Mouse (Mus musculus) cortical plate, adult 2 months (tissue): ENCODE measurements around the gene Vrk3. TPM values are rescaled to one million over a fixed set of nuclear protein-coding genes. Genes with fewer than 3 reads are reported as not detected.
"Not testable (repeated sequence)": the region's sequence is repeated elsewhere in the genome, so short reads cannot be mapped to it uniquely, and the experiment has no call there.

Source experiments
- H3K27ac ChIP-seq: fragments of 200-500 bp; 2 replicates; pipeline ENCODE4 v1.5.1; 2012; ENCODE audit warnings: low read length, control low read depth, inconsistent platforms; ENCODE audit not compliant: insufficient read depth
- H3K4me1 ChIP-seq: fragments of 200-500 bp; 2 replicates; pipeline ENCODE4 v1.6.1; 2011; ENCODE audit warnings: low read length; ENCODE audit not compliant: control insufficient read depth, insufficient read depth
- H3K4me3 ChIP-seq: fragments of 200-500 bp; 2 replicates; pipeline ENCODE4 v1.5.1; 2011; ENCODE audit warnings: mild to moderate bottlenecking, low read length, control low read depth; ENCODE audit not compliant: insufficient read depth
- CTCF ChIP-seq: fragments of 200-500 bp; IDR thresholded peaks from 2 replicates; pipeline ENCODE4 v1.5.1; 2011; ENCODE audit warnings: mild to moderate bottlenecking, control low read depth, low read length; ENCODE audit not compliant: insufficient read depth; ENCODE audit errors: extremely low read depth
- POLR2A ChIP-seq: fragments of 200-500 bp; IDR thresholded peaks from 2 replicates; pipeline ENCODE4 v1.6.1; 2011; ENCODE audit warnings: mild to moderate bottlenecking, low read length, control low read depth; ENCODE audit not compliant: insufficient read depth; ENCODE audit errors: extremely low read depth
- polyA plus RNA-seq: library from polyadenylated mRNA; depleted of rRNA; stranded (reverse); fragments of >200 nt; gene quantifications from 2 replicates; pipeline ENCODE4 v1.2.3, GENCODE M21; 2012; rRNA removed

Gene Vrk3
- polyA plus RNA-seq = 32.6 and 35.7 TPM in 2 replicates

DNA sequence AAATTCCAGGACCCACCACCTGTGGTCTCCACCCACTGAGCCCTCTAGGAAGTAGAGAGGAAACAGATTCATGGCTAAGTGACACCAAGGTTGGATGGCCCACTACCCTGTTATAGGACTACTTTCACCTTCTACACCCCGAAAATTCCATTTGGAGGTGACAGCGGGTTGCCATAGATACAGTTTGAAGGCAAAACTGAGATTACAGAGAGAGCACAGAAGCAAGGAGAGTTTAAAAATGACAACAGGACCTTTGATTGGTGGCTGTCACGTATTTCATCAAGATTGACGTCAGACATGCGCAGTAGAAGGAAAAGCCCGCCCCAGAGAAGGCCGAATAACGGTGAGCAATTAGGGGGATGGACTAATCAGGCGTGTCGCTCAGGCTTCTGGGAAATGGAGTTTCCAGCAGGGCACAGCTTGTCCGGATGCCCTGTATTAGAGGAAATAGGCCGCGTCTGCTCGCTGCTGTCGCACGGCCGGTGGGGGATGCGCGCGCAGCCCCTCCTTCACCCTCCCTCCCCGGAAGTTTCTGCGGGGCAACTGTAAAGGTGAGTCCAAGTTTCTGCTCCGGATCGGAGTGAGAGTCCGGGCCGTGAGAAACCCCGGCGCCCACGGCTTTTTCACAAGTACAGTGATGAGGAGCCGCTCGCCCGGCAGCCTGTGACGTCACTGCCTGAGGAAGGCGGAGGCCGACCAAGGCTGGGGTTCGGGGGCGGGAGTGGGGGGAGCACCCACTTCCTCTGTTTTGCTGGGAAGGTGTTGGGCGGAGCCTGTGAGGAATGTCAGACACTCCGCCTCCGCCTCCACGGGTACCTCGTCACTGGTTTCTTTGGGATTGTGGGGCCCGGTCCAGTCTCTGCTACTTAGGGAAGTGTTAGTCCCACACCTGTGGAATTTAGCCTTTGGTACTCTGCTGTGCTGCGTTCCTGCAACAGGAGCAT lies at the start of gene Vrk3:
Gene Vrk3 (plus strand): TSS at position 313 of the 944 bp plus-strand sequence.
- Histone ChIP-seq H3K4me3 (peak within 1 kb of the TSS; percentile 64), H3K4me1 (no peaks in the 10 kb centered on the region; the same call in 1 of the 2 replicates)
- TF ChIP-seq CTCF = no peak
- TF ChIP-seq POLR2A = peak; percentile 49; the same call in 1 of the 2 replicates

DNA sequence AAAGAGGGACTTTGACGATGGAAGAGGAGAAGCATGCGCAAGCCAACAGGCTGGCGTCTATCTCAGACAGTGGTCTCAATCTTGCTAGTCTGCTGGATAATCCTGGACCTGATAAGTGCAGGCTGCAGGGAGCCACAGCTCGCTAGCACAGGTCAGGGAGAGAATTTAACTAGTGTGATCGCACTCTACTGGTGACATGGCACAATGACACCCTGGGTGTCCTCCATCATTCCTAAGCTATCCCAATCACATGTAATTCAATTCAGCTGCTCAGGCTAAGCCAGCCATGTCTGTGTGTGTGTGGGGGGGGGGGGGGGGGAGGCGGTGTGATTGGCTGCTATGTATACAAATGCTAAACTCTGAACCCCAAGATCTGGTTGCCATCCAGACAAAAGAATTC lies 46.3 kb upstream of the Vrk3 start:
- H3K27ac ChIP-seq = no peak overlapping the region
- TF ChIP-seq CTCF (peak; percentile 69), POLR2A (no peak)
- no peak overlapping the region for H3K4me3 ChIP-seq
- H3K4me1 ChIP-seq = no peaks in the 10 kb centered on the region

More for the DNA sequence above, at the start of gene Vrk3:
- H3K27ac ChIP-seq = peak within 1 kb of the TSS; percentile 76

DNA sequence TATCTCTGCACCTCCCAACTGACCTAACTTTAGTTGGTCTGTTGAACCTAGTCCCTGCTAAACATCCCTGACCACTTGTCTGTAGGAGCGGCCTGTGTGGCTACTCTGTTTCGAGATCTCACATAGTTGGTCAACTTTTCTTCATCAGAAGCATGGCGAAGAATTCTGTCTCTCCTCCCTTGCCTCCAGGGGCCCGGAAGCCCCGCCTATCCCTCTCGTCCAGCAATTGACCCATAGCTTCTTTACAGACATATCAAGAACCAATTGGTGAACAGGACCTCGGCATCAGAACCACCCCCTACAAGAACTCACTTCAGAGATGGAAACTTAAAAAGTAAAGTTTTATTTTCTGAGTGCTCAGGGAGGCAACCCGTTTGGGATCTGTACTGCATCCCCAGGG lies 45.2 kb upstream of the Vrk3 start:
- Histone ChIP-seq H3K4me3 (no peak overlapping the region), H3K27ac (no peak overlapping the region), H3K4me1 (no peaks in the 10 kb centered on the region)
- TF ChIP-seq CTCF = no peak
- no peak for TF ChIP-seq POLR2A

DNA sequence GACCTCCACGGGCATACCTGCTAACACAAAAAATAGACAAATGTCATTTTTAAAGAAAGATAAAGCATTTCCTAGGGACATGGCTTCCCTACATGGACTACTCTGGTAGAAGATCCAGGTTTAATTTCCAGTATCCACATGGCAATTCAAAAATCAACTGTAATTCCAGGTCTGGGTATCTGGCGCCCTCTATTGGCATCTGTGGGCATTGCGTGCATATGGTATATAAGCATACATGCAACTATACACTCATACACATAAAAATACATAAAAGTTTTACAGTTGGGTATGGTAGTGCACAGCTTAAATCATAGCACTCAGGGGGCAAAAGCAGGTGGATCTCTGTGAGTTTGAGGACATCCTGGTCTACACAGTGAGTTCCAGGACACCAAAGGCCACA lies 43.9 kb upstream of the Vrk3 start:
- H3K4me1 ChIP-seq = no peaks in the 10 kb centered on the region
- no peak overlapping the region for H3K4me3 ChIP-seq
- TF ChIP-seq POLR2A (no peak), CTCF (peak; percentile 58)
- H3K27ac ChIP-seq = no peak overlapping the region

DNA sequence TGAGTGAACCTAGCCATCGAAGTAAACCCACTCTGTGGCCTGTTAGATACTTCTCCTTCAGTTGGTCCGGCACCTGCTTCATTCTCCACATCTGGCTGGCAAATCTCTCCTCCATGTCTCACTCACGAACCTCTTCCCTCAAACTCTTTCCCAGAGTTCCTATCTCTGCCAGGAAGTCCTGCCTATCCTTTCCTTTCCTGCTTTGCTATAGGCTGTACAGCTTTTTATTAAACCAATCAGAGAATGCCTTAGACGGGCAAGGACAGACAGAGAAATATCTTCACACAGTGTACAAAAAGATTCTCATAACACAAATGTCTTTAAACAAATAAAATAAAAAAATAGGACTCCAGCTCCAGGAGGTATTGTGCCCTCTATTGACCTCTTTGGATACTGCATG lies 43.1 kb upstream of the Vrk3 start:
- H3K4me3 ChIP-seq = no peak overlapping the region
- TF ChIP-seq POLR2A (no peak), CTCF (no peak)
- no peak overlapping the region for H3K27ac ChIP-seq
- H3K4me1 ChIP-seq = no peaks in the 10 kb centered on the region

DNA sequence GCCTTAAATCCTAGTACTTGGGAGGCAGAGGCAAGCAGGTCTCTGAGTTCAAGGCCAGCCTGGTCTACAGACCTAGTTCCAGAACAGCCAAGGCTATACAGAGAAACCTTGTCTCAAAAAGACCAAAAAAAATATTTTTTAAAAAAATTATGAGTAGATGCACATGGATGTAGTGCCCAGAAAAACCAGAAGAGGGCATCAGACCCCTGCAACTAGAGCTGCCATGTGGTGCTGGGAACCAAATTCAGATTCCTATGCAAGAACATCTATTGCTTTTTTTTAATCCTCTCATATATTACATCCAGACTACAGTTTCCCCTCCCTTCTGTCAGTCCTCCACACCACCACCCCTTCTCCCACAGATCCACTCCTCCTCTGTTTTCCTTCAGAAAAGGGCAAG lies 41.9 kb upstream of the Vrk3 start:
- no peaks in the 10 kb centered on the region for H3K4me1 ChIP-seq
- H3K4me3 ChIP-seq = no peak overlapping the region
- TF ChIP-seq POLR2A (no peak), CTCF (no peak)
- H3K27ac ChIP-seq = no peak overlapping the region

DNA sequence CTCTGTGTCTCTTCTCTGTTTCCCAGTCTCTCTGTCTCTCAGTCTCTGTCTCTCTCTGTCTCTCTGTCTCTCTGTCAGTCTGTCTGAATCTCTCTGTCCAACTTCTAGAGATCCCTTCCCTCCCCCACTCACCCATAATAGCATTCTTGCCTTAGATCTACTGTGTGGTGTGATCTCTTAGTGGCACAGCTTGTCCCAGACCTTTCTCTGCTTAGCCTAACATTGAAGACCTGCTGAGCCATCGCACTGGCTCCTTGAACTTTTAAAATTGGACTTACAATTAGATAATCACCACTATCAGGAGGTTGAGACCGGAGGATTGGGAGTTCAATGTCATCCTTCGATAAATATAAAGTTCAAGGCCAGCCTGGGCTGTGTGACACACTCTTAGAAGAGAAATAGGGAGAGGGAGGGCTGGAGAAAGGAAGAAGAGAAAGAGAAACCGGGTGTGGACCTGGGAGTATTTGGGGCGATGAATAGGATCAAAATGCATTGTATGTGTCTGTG lies 41.0 kb upstream of the Vrk3 start:
- no peak for TF ChIP-seq CTCF
- TF ChIP-seq POLR2A = no peak

DNA sequence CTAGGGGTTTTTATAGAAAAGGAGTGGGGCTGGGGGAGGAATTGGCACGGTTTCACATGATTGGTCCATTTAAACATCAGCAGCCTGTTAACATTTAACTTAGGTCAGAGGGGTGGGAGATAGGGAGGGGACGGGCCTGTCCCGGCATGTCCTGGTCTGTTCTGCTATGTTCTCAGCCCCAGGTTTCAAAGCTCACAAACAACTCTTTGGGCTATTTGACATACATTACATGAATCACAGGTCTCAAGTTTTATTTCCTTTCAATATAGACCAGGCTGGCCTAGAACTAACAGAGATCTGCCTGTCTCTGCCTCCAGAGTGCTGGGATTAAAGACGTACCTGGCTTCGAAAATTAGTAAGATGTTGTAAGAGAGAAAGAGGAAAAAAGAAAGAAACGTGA lies 40.1 kb upstream of the Vrk3 start:
- not testable (repeated sequence) for H3K4me1 ChIP-seq, H3K4me3 ChIP-seq, H3K27ac ChIP-seq

More for the DNA sequence above, 41.0 kb upstream of the Vrk3 start:
- Histone ChIP-seq H3K4me1 (no peaks in the 10 kb centered on the region), H3K27ac (no peak overlapping the region), H3K4me3 (no peak overlapping the region)

DNA sequence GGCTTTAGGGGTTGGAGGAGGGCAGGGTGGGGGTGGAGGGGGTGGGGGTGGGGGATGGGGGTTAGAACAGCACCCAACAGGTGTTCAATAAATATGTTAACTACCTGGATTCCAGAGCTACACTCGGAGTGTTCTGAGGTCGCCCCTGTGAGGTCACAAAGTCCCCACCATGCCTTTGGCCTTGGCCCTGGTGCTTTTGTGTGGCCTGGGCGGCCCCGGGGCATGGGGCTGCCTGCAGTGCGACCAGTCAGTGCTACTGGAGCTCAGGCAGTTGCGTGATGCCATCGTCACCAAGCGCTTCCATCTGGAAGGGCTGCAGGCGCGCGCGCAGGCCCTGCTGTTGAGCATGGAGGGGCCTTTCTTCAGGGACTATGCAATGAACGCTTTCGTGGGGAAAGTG lies 39.6 kb upstream of the Vrk3 start, which contains the start of gene Izumo2:
Gene Izumo2 (plus strand): TSS at position 169 of the 400 bp plus-strand sequence.
- Histone ChIP-seq H3K4me3 (no peak within 1 kb of the TSS), H3K27ac (no peak within 1 kb of the TSS), H3K4me1 (no peaks in the 10 kb centered on the region)
- no peak for TF ChIP-seq POLR2A
- TF ChIP-seq CTCF = no peak

DNA sequence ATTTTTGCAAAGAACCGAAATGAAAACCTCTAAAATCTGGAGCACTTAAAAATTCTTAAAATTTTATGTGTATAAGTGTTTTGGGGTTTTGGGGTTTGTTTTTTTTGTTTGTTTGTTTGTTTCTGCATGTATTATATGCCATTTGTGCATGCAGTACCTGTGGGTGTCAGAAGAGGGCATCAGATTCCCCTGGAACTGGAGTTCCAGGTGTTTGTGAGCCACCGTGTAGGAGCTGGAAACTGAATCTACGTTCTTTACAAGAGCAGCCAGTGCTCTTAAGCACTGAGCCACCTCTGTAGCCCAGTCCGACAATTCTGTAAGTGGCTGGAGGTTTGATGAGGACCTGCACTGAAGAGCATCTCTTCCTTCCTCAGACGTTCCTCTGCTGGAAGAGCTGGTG lies 38.3 kb upstream of the Vrk3 start:
- H3K27ac ChIP-seq = no peak overlapping the region
- TF ChIP-seq CTCF (no peak), POLR2A (no peak)

More for the DNA sequence above, 38.3 kb upstream of the Vrk3 start:
- no peaks in the 10 kb centered on the region for H3K4me1 ChIP-seq
- no peak overlapping the region for H3K4me3 ChIP-seq
